Mouse (Mus musculus) small intestine, adult 2 months (tissue): ENCODE data around the gene Cenpu. TPM values are rescaled to one million over a fixed set of nuclear protein-coding genes. Genes with fewer than 3 reads are reported as not detected.

Experiments
- H3K27ac ChIP-seq: fragments of 200-500 bp; 2 replicates; pipeline ENCODE4 v1.5.1; 2012; ENCODE audit warnings: low read depth, low read length, control low read depth, inconsistent platforms; ENCODE audit not compliant: insufficient read depth
- H3K27me3 ChIP-seq: fragments of 200-500 bp; 2 replicates; pipeline ENCODE4 v1.6.1; 2012; ENCODE audit warnings: mild to moderate bottlenecking, moderate library complexity, low read length, inconsistent platforms; ENCODE audit not compliant: control insufficient read depth, insufficient read depth
- H3K36me3 ChIP-seq: fragments of 200-500 bp; 2 replicates; pipeline ENCODE4 v1.6.1; 2012; ENCODE audit warnings: mild to moderate bottlenecking, low read length, control low read depth, inconsistent platforms; ENCODE audit not compliant: control insufficient read depth, insufficient read depth
- H3K4me1 ChIP-seq: fragments of 200-500 bp; 2 replicates; pipeline ENCODE4 v1.6.1; 2012; ENCODE audit warnings: low read length, inconsistent platforms, mixed read lengths; ENCODE audit not compliant: control insufficient read depth, insufficient read depth, insufficient read length
- H3K4me3 ChIP-seq: fragments of 200-500 bp; 2 replicates; pipeline ENCODE4 v1.5.1; 2012; ENCODE audit warnings: low read depth, mild to moderate bottlenecking, control low read depth, inconsistent platforms, low read length, moderate library complexity
- CTCF ChIP-seq: fragments of 200-500 bp; IDR thresholded peaks from 2 replicates; pipeline ENCODE4 v1.5.1; 2012; ENCODE audit warnings: low read depth, mild to moderate bottlenecking, control low read depth, inconsistent platforms, low read length, moderate library complexity, mixed read lengths; ENCODE audit not compliant: insufficient replicate concordance, insufficient read length; ENCODE audit errors: extremely low read depth
- POLR2A ChIP-seq: fragments of 200-500 bp; IDR thresholded peaks from 2 replicates; pipeline ENCODE4 v1.6.1; 2012; ENCODE audit warnings: low read depth, mild to moderate bottlenecking, control low read depth, inconsistent platforms, low read length, moderate library complexity
- WGBS: fragments of 180-500 bp; shearing (Covaris S2); methylation state at CpG from one replicate; pipeline ENCODE4 v1.1.7; 2018; 5-methylcytosine and 5-hydroxymethylcytosine counted together
- polyA plus RNA-seq: library from polyadenylated mRNA; depleted of rRNA; stranded (reverse); fragments of >200 nt; gene quantifications from 2 replicates; pipeline ENCODE4 v1.2.3, GENCODE M21; 2012

The Cenpu gene
- polyA plus RNA-seq, 1 experiment, result 1.5 TPM

- no peak overlapping the region for H3K4me3 ChIP-seq
- peaks cover 14% of the 10 kb centered on the region for H3K36me3 ChIP-seq
- no peak overlapping the region for H3K27ac ChIP-seq
- no peaks in the 10 kb centered on the region for H3K4me1 ChIP-seq
- TF ChIP-seq CTCF, result no peak
- TF ChIP-seq POLR2A, result no peak
- H3K27me3 ChIP-seq, result no peaks in the 10 kb centered on the region
- WGBS, result 93% methylated on average over 2 of the region's 2 CpGs
Measured at GRCm38 (mm10) chr8:46588663-46589062, 36.8 kb downstream of the Cenpu start.

GRCm38 (mm10) chr8:46593067-46593466 lies 41.2 kb downstream of the Cenpu start:
- 87% methylated on average over 8 of the region's 8 CpGs for WGBS
- H3K36me3 ChIP-seq, result peaks cover 10% of the 10 kb centered on the region
- no peak overlapping the region for H3K4me3 ChIP-seq
- H3K4me1 ChIP-seq, result peaks cover 7% of the 10 kb centered on the region; the same call in 1 of the 2 replicates
- TF ChIP-seq CTCF (no peak), POLR2A (no peak)
- H3K27ac ChIP-seq, result no peak overlapping the region
- H3K27me3 ChIP-seq, result no peaks in the 10 kb centered on the region

GRCm38 (mm10) chr8:46593772-46594171 lies 41.9 kb downstream of the Cenpu start:
- H3K36me3 ChIP-seq, result peaks cover 8% of the 10 kb centered on the region
- no peak overlapping the region for H3K27ac ChIP-seq
- no peak for TF ChIP-seq POLR2A
- TF ChIP-seq CTCF, result no peak

GRCm38 (mm10) chr8:46595593-46595992 lies 43.8 kb downstream of the Cenpu start:
- peaks cover 12% of the 10 kb centered on the region; the same call in 1 of the 2 replicates for H3K4me1 ChIP-seq
- H3K4me3 ChIP-seq, result no peak overlapping the region
- no peaks in the 10 kb centered on the region for H3K27me3 ChIP-seq
- H3K36me3 ChIP-seq, result peaks cover 3% of the 10 kb centered on the region; the same call in 1 of the 2 replicates
- TF ChIP-seq POLR2A, result no peak
- TF ChIP-seq CTCF, result no peak
- H3K27ac ChIP-seq, result peak overlapping the region; percentile 61; the same call in 1 of the 2 replicates
- WGBS, result 60% methylated on average over 2 of the region's 2 CpGs

More at GRCm38 (mm10) chr8:46593772-46594171, 41.9 kb downstream of the Cenpu start:
- Histone ChIP-seq H3K4me3 (no peak overlapping the region), H3K4me1 (peaks cover 9% of the 10 kb centered on the region; the same call in 1 of the 2 replicates), H3K27me3 (no peaks in the 10 kb centered on the region)
- 93% methylated on average over 2 of the region's 2 CpGs for WGBS

GRCm38 (mm10) chr8:46596530-46596929 lies 44.7 kb downstream of the Cenpu start:
- TF ChIP-seq POLR2A (no peak), CTCF (no peak)
- H3K4me1 ChIP-seq, result peaks cover 12% of the 10 kb centered on the region; the same call in 1 of the 2 replicates
- H3K36me3 ChIP-seq, result peaks cover 3% of the 10 kb centered on the region; the same call in 1 of the 2 replicates
- no peaks in the 10 kb centered on the region for H3K27me3 ChIP-seq
- WGBS, result 86% methylated on average over 2 of the region's 2 CpGs
- H3K4me3 ChIP-seq, result no peak overlapping the region
- H3K27ac ChIP-seq, result no peak overlapping the region

- Histone ChIP-seq H3K27me3 (no peaks in the 10 kb centered on the region), H3K27ac (no peak overlapping the region), H3K36me3 (peaks cover 2% of the 10 kb centered on the region; the same call in 1 of the 2 replicates), H3K4me1 (peaks cover 12% of the 10 kb centered on the region; the same call in 1 of the 2 replicates), H3K4me3 (no peak overlapping the region)
- TF ChIP-seq POLR2A (no peak), CTCF (no peak)
- WGBS, result 61% methylated on average over 2 of the region's 2 CpGs
Measured at GRCm38 (mm10) chr8:46597411-46597810, 45.6 kb downstream of the Cenpu start.

- TF ChIP-seq POLR2A, result no peak
- no peak for TF ChIP-seq CTCF
- Histone ChIP-seq H3K27ac (no peak overlapping the region), H3K27me3 (no peaks in the 10 kb centered on the region), H3K36me3 (no peaks in the 10 kb centered on the region), H3K4me3 (no peak overlapping the region), H3K4me1 (peaks cover 14% of the 10 kb centered on the region; the same call in 1 of the 2 replicates)
- WGBS, result 88% methylated on average over 2 of the region's 2 CpGs
Measured at GRCm38 (mm10) chr8:46598114-46598513, 46.3 kb downstream of the Cenpu start.

GRCm38 (mm10) chr8:46598753-46599152 lies 46.9 kb downstream of the Cenpu start:
- Histone ChIP-seq H3K4me3 (no peak overlapping the region), H3K27me3 (no peaks in the 10 kb centered on the region), H3K36me3 (no peaks in the 10 kb centered on the region), H3K4me1 (peaks cover 14% of the 10 kb centered on the region; the same call in 1 of the 2 replicates), H3K27ac (peak overlapping the region; percentile 87)
- no peak for TF ChIP-seq POLR2A
- WGBS, result 85% methylated on average over 5 of the region's 5 CpGs
